Mouse (Mus musculus) cortical plate, adult 2 months (tissue): ENCODE data around the gene Svip.

Experiments used
- CTCF ChIP-seq: fragments of 200-500 bp; IDR thresholded peaks from 2 replicates; pipeline ENCODE4 v1.5.1; 2011; ENCODE audit warnings: mild to moderate bottlenecking, control low read depth, low read length; ENCODE audit not compliant: insufficient read depth; ENCODE audit errors: extremely low read depth
- POLR2A ChIP-seq: fragments of 200-500 bp; IDR thresholded peaks from 2 replicates; pipeline ENCODE4 v1.6.1; 2011; ENCODE audit warnings: mild to moderate bottlenecking, low read length, control low read depth; ENCODE audit not compliant: insufficient read depth; ENCODE audit errors: extremely low read depth

DNA sequence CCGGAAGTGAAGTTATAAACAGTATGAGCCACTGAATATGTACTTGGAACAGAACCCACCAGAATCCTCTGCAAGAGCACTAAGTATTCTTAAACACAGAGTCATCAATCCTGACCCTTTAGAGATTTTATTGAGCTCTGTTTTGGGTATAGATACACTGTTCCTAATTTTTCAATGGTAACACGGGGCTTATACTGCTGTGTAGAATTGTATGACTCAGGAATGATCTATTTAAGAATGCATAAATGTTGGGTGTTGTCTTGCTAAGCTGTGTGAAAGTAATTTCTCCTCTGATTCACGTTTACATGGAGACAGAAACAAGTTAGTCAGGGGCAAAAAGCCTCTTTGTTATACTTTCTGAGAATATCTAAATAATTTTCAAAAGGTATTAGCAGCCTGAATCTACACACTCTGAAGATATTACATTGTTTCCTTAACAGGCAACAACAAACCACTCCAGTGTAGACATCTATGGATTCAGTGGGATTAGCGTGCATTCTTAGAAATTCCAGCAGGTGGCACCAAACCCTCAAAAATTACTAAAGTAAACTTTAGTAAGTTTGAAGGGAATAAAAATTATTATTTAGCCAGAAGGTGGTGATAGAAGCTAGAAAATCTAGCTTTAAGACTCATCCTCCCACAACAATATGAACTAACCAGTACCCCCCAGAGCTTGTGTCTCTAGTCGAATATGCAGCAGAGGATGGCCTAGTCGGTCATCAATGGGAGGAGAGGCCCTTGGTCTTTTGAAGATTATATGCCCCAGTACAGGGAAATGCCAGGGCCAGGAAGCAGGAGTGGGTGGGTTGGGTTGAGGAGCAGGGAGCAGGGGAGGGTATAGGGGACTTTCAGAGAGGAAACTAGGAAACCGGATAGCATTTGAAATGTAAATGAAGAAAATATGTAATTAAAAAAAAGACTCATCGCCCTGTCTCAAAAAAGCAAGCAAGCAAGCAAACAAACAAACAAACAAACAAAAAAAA is 32.1 kb upstream of the Svip start:
- TF ChIP-seq POLR2A = no peak
- no peak for TF ChIP-seq CTCF
